7 mouse cellular contexts compared by ENCODE assay signal in genomic region chr1:132557901-132558631, GRCm38 (mm10). TPM values are rescaled to one million over a fixed set of nuclear protein-coding genes. Genes with fewer than 3 reads are reported as not detected.
DNase-seq lines count a peak whose midpoint lies in the region; ATAC-seq and TF ChIP-seq lines count a peak whose summit lies in the region.

No protein-coding gene starts in this region.

- H3K27ac ChIP-seq in forebrain, postnatal 0 days (ENCODE audit: low read depth, low read length) = peak overlapping the region; percentile 64
- peak overlapping the region; percentile 74 for H3K27ac ChIP-seq in hindbrain, embryonic 15.5 days (replicated peaks)
- no peak overlapping the region for H3K27ac ChIP-seq in liver, embryonic 15.5 days (replicated peaks)

- CTCF ChIA-PET in Patski (lab: Charles Lee) = interaction anchor here (1.7 kb wide), 1 partner anchor 32 kb away, joined by 8 read pairs; no protein-coding TSS in a partner anchor

- ATAC-seq in Patski = peak; percentile 44
- ATAC-seq in forebrain, postnatal 0 days = peak; percentile 75
- ATAC-seq in hindbrain, embryonic 15.5 days (ENCODE audit: low FRiP score, low read depth) = peak; percentile 74
- ATAC-seq in liver, embryonic 15.5 days (ENCODE audit: insufficient read depth) = peak; percentile 31; the same call in 1 of the 2 replicates
- ATAC-seq in granulocyte monocyte progenitor cell, adult 5-6 weeks (replicated peaks; ENCODE audit: poor library complexity, severe bottlenecking) = no peak

- no peak overlapping the region for H3K4me3 ChIP-seq in forebrain, postnatal 0 days (ENCODE audit: low read depth, low read length)
- H3K4me3 ChIP-seq in hindbrain, embryonic 15.5 days = no peak overlapping the region
- H3K4me3 ChIP-seq in liver, embryonic 15.5 days (replicated peaks) = no peak overlapping the region

- 10% methylated on average over 9 of the region's 9 CpGs for WGBS in forebrain, postnatal 0 days
- 7% methylated on average over 9 of the region's 9 CpGs for whole genome bisulfite sequencing in hindbrain, embryonic 15.5 days
- WGBS in liver, embryonic 15.5 days (ENCODE audit: insufficient replicate concordance) = 19% methylated on average over 9 of the region's 9 CpGs

- 0 out of 2 replicates have a peak overlapping the region, but pooled peaks have one; percentile 14 for H3K9ac ChIP-seq in forebrain, postnatal 0 days
- H3K9ac ChIP-seq in hindbrain, embryonic 15.5 days = no peak overlapping the region
- no peak overlapping the region for H3K9ac ChIP-seq in liver, embryonic 15.5 days

- no peaks in the 10 kb centered on the region for H3K27me3 ChIP-seq in Patski
- no peaks in the 10 kb centered on the region for H3K27me3 ChIP-seq in forebrain, postnatal 0 days (ENCODE audit: insufficient read depth, low read length)
- H3K27me3 ChIP-seq in hindbrain, embryonic 15.5 days = no peaks in the 10 kb centered on the region
- peaks cover 13% of the 10 kb centered on the region; the same call in 1 of the 2 replicates for H3K27me3 ChIP-seq in liver, embryonic 15.5 days

- no peaks in the 10 kb centered on the region for H3K9me3 ChIP-seq in forebrain, postnatal 0 days (ENCODE audit: low read length)
- H3K9me3 ChIP-seq in hindbrain, embryonic 15.5 days = no peaks in the 10 kb centered on the region
- H3K9me3 ChIP-seq in liver, embryonic 15.5 days (replicated peaks) = no peaks in the 10 kb centered on the region

- POLR2A ChIA-PET in Patski (lab: Charles Lee) = interaction anchor here (0.7 to 1.1 kb wide), 2 partner anchors 32 to 517 kb away, joined by 3 to 5 read pairs; no protein-coding TSS in a partner anchor

- DNase-seq in Patski (ENCODE audit: low read depth, low spot score) = peak; percentile 37
- peak; percentile 92 for DNase-seq in brain, embryonic 14.5 days (ENCODE audit: low read depth)
- DNase-seq in forebrain, postnatal 0 days = peak; percentile 77
- DNase-seq in ovary, postnatal 14 days (ENCODE audit: low spot score) = peak; percentile 38

- TF ChIP-seq POLR2A in brain, embryonic 14.5 days (IDR thresholded peaks at IDR 0.05; ENCODE audit: borderline replicate concordance, extremely low read depth, insufficient read depth, insufficient read length, poor library complexity, severe bottlenecking) = no peak

- peaks cover 32% of the 10 kb centered on the region for H3K4me1 ChIP-seq in forebrain, postnatal 0 days (ENCODE audit: insufficient read depth)
- H3K4me1 ChIP-seq in hindbrain, embryonic 15.5 days (replicated peaks) = peaks cover 50% of the 10 kb centered on the region
- H3K4me1 ChIP-seq in liver, embryonic 15.5 days (replicated peaks) = 0 out of 2 replicates have a peak, but pooled peaks cover 6% of the 10 kb centered on the region

- TF ChIP-seq CTCF in Patski (IDR thresholded peaks at IDR 0.05) = no peak
- TF ChIP-seq CTCF in brain, embryonic 14.5 days (IDR thresholded peaks at IDR 0.05; ENCODE audit: borderline replicate concordance, extremely low read depth, insufficient read depth, insufficient read length) = no peak
- no peak for TF ChIP-seq CTCF in forebrain, postnatal 0 days (IDR thresholded peaks at IDR 0.05; ENCODE audit: low read depth)

- peak overlapping the region; percentile 21; the same call in 1 of the 2 replicates for H3K4me2 ChIP-seq in forebrain, postnatal 0 days (ENCODE audit: low read depth)
- no peak overlapping the region for H3K4me2 ChIP-seq in hindbrain, embryonic 15.5 days
- no peak overlapping the region for H3K4me2 ChIP-seq in liver, embryonic 15.5 days

- in situ Hi-C loops in Patski (cut with MboI; ENCODE audit: low pct_unique_long_range_greater_than_20kb) = no loop called here

- H3K36me3 ChIP-seq in forebrain, postnatal 0 days (ENCODE audit: insufficient read depth) = no peaks in the 10 kb centered on the region
- no peaks in the 10 kb centered on the region for H3K36me3 ChIP-seq in hindbrain, embryonic 15.5 days
- no peaks in the 10 kb centered on the region for H3K36me3 ChIP-seq in liver, embryonic 15.5 days (replicated peaks)

RNA-seq across cellular contexts. Expression of gene Cntn2, which starts 15.0 kb away (rescaled TPM):
- polyA plus RNA-seq in Patski (2021) = 0.17 TPM
- 92.0 and 111 TPM in 2 replicates for polyA plus RNA-seq in brain, embryonic 14.5 days (2012; rRNA removed)
- 101 and 104 TPM in 2 replicates for total RNA-seq in forebrain, postnatal 0 days (2014; rRNA removed)
- 41.0 and 43.9 TPM in 2 replicates for polyA plus RNA-seq in forebrain, postnatal 0 days (2015; fragmentation: Nextera tagmentation; extraction: Ambion mirVana)
- polyA plus RNA-seq in hindbrain, embryonic 15.5 days (2015; fragmentation: Nextera tagmentation; extraction: Ambion mirVana) = 28.2 and 47.0 TPM in 2 replicates
- polyA plus RNA-seq in liver, embryonic 15.5 days (2015; fragmentation: Nextera tagmentation; extraction: Ambion mirVana) = 0.03 and 0.06 TPM in 2 replicates
- total RNA-seq in granulocyte monocyte progenitor cell, adult 5-6 weeks (2014; fragmentation: Nextera tagmentation) = not detected in 2 replicates
- not detected in 2 replicates for total RNA-seq in granulocyte monocyte progenitor cell, adult 5-6 weeks (2017)

RNA-seq across cellular contexts. Expression of gene Tmem81, which starts 52.0 kb away (rescaled TPM):
- 7.7 TPM for polyA plus RNA-seq in Patski (2021)
- polyA plus RNA-seq in brain, embryonic 14.5 days (2012; rRNA removed) = 2.3 TPM in 2 replicates
- 1.6 and 3.0 TPM in 2 replicates for total RNA-seq in forebrain, postnatal 0 days (2014; rRNA removed)
- polyA plus RNA-seq in forebrain, postnatal 0 days (2015; fragmentation: Nextera tagmentation; extraction: Ambion mirVana) = 0.49 and 0.90 TPM in 2 replicates
- 0.85 and 1.1 TPM in 2 replicates for polyA plus RNA-seq in hindbrain, embryonic 15.5 days (2015; fragmentation: Nextera tagmentation; extraction: Ambion mirVana)
- 0.67 and 0.99 TPM in 2 replicates for polyA plus RNA-seq in liver, embryonic 15.5 days (2015; fragmentation: Nextera tagmentation; extraction: Ambion mirVana)
- total RNA-seq in granulocyte monocyte progenitor cell, adult 5-6 weeks (2014; fragmentation: Nextera tagmentation) = 3.6 and 10.0 TPM in 2 replicates
- total RNA-seq in granulocyte monocyte progenitor cell, adult 5-6 weeks (2017) = 1.8 and 5.1 TPM in 2 replicates

Comparison
In these comparisons a context has a peak if more than half of its experiments do, and no peak if none do; other contexts are left out.
1. DNase-seq: peak in every context shown above with its lines; median percentile 92 in brain, embryonic 14.5 days; 77 in forebrain, postnatal 0 days; 38 in ovary, postnatal 14 days; 37 in Patski.
2. RNA of gene Cntn2, which starts 15.0 kb away (polyA plus RNA-seq): 92.0 to 111 TPM in brain, embryonic 14.5 days, 41.0 to 43.9 TPM in forebrain, postnatal 0 days and 28.2 to 47.0 TPM in hindbrain, embryonic 15.5 days; 0.17 TPM in Patski (single experiment) and 0.03 to 0.06 TPM in liver, embryonic 15.5 days; every median in the first group is over 10 times any median in the second.